Mouse (Mus musculus) kidney, embryonic 15.5 days (tissue): ENCODE data around the gene Phox2a. TPM values are rescaled to one million over a fixed set of nuclear protein-coding genes. Genes with fewer than 3 reads are reported as not detected.

Source experiments
- ATAC-seq: fragments of 200-750 bp; cut with Nextera tagmentation; replicated peaks from 2 replicates; pipeline ENCODE4 v1.8.0; 2017; ENCODE audit warnings: moderate TSS enrichment; ENCODE audit not compliant: low FRiP score
- H3K27ac ChIP-seq: fragments of 300-500 bp; sonication (generic); 2 replicates; pipeline ENCODE4 v1.5.1; 2015; ENCODE audit warnings: mild to moderate bottlenecking, inconsistent platforms
- H3K27me3 ChIP-seq: fragments of 300-500 bp; sonication (generic); 2 replicates; pipeline ENCODE4 v1.6.1; 2015; ENCODE audit warnings: inconsistent platforms
- H3K36me3 ChIP-seq: fragments of 300-500 bp; sonication (generic); 2 replicates; pipeline ENCODE4 v1.6.1; 2015; ENCODE audit warnings: inconsistent platforms
- H3K4me1 ChIP-seq: fragments of 300-500 bp; sonication (generic); 2 replicates; pipeline ENCODE4 v1.6.1; 2015; ENCODE audit warnings: inconsistent platforms
- H3K4me2 ChIP-seq: fragments of 300-500 bp; sonication (generic); 2 replicates; pipeline ENCODE4 v1.6.1; 2015; ENCODE audit warnings: moderate library complexity, mild to moderate bottlenecking, inconsistent platforms
- H3K4me3 ChIP-seq: fragments of 300-500 bp; sonication (generic); replicated peaks from 2 replicates; pipeline ENCODE4 v1.5.1; 2015; ENCODE audit warnings: mild to moderate bottlenecking, inconsistent platforms
- H3K9ac ChIP-seq: fragments of 300-500 bp; sonication (generic); 2 replicates; pipeline ENCODE4 v1.6.1; 2015; ENCODE audit warnings: mild to moderate bottlenecking, inconsistent platforms
- H3K9me3 ChIP-seq: fragments of 300-500 bp; sonication (generic); replicated peaks from 2 replicates; pipeline ENCODE4 v1.6.1; 2016; ENCODE audit warnings: inconsistent platforms
- WGBS: fragments of 180-500 bp; shearing (Covaris S2); methylation state at CpG from one replicate; pipeline ENCODE4 v1.1.7; 2015; ENCODE audit warnings: mixed read lengths; 5-methylcytosine and 5-hydroxymethylcytosine counted together
- polyA plus RNA-seq: library from polyadenylated mRNA; unstranded; fragments of >200 nt; fragmentation: Nextera tagmentation; extraction: Ambion mirVana; gene quantifications from 2 replicates; pipeline ENCODE4 v1.2.1, GENCODE M21; 2015

The Phox2a gene
- polyA plus RNA-seq, 1 experiment from 2014 or later: 1.9 TPM

- H3K4me3 ChIP-seq: peak within 1 kb of the TSS; percentile 23
Observed at GRCm38 (mm10) chr7:101870629-101871028, 52.5 kb downstream of the Phox2a start, which contains the start of gene Folr1. Gene Folr1 (minus strand): TSS chr7:101870788.

DNA sequence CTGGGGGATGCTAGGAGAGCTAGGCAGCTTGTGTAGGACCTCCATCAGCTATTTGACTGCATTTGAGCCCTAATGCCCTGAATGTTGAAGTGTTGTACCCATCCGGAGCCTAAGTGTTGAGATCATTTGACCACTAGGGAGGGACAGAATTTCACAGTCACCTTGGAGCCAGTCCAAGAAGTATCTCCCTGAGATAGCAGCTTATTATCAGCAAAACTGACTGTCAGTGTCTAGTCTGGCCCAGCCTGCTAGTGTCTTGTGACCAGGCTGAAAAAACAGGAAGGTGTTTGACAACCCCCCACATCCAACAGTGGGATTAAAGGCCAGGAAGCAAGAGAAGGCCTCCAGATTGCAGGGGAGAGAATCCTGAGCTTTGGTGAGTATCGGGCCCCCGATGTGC is 53.2 kb downstream of the Phox2a start:
- WGBS: 81% methylated on average over 3 of the region's 3 CpGs
- Histone ChIP-seq H3K9ac (no peak overlapping the region), H3K4me2 (no peak overlapping the region), H3K9me3 (no peaks in the 10 kb centered on the region), H3K27me3 (no peaks in the 10 kb centered on the region), H3K27ac (peak overlapping the region; percentile 45), H3K4me3 (no peak overlapping the region), H3K4me1 (peaks cover 21% of the 10 kb centered on the region), H3K36me3 (no peaks in the 10 kb centered on the region)
- no peak for ATAC-seq

More at GRCm38 (mm10) chr7:101870629-101871028, 52.5 kb downstream of the Phox2a start, which contains the start of gene Folr1:
- peaks cover 21% of the 10 kb centered on the region for H3K4me1 ChIP-seq
- H3K27me3 ChIP-seq: no peaks in the 10 kb centered on the region
- no peaks in the 10 kb centered on the region for H3K36me3 ChIP-seq
- no peak within 1 kb of the TSS for H3K9ac ChIP-seq
- peak within 1 kb of the TSS; percentile 45 for H3K27ac ChIP-seq
- ATAC-seq: peak; percentile 74
- H3K4me2 ChIP-seq: peak within 1 kb of the TSS; percentile 43
- H3K9me3 ChIP-seq: no peaks in the 10 kb centered on the region
- WGBS: 40% methylated on average over 2 of the region's 2 CpGs

Other genes starting within 250 kb of the Phox2a start
- gene Art2b, start 232.7 kb upstream of the Phox2a start, polyA plus RNA-seq: not detected in 2 replicates
- gene Clpb, start 154.7 kb upstream of the Phox2a start, polyA plus RNA-seq: 58.7 and 64.7 TPM in 2 replicates
- 49.9 and 52.1 TPM in 2 replicates for gene Inppl1, start 19.9 kb downstream of the Phox2a start, polyA plus RNA-seq
- gene Folr2, start 38.9 kb downstream of the Phox2a start, polyA plus RNA-seq: 1.8 and 2.3 TPM in 2 replicates
- gene Anapc15, start 45.4 kb downstream of the Phox2a start, polyA plus RNA-seq: 75.1 and 78.9 TPM in 2 replicates
- 51.0 and 63.0 TPM in 2 replicates for gene Folr1, start 52.5 kb downstream of the Phox2a start, polyA plus RNA-seq
- gene Lamtor1, start 87.6 kb downstream of the Phox2a start, polyA plus RNA-seq: 151 and 158 TPM in 2 replicates
- gene Tomt, start 88.0 kb downstream of the Phox2a start, polyA plus RNA-seq: 0.24 and 0.53 TPM in 2 replicates
- 9.2 and 9.9 TPM in 2 replicates for gene Lrrc51, start 115.6 kb downstream of the Phox2a start, polyA plus RNA-seq
- gene Numa1, start 115.8 kb downstream of the Phox2a start, polyA plus RNA-seq: 70.1 and 73.5 TPM in 2 replicates
- gene Il18bp, start 200.4 kb downstream of the Phox2a start, polyA plus RNA-seq: 2.5 and 3.0 TPM in 2 replicates
- gene Rnf121, start 247.2 kb downstream of the Phox2a start, polyA plus RNA-seq: 28.3 and 28.4 TPM in 2 replicates
- 33.9 and 39.0 TPM in 2 replicates for gene Xndc1, start 247.2 kb downstream of the Phox2a start, polyA plus RNA-seq
- 1.6 and 1.7 TPM in 2 replicates for gene Xntrpc, start 247.4 kb downstream of the Phox2a start, polyA plus RNA-seq